Mouse (Mus musculus) myocyte (in vitro differentiated cells): ENCODE measurements at regions not wholly inside any gene's neighbourhood (a gene's known extent, or its start where the extent isn't known, plus 50 kb on each side); places are given as distances from the start of the nearest gene placed in this dataset.

Experiments used
- H3K27me3 ChIP-seq: one replicate; pipeline ENCODE4 v1.6.1; 2011; ENCODE audit not compliant: control insufficient read depth, insufficient read depth, insufficient read length
- H3K36me3 ChIP-seq: one replicate; pipeline ENCODE4 v1.6.1; 2011; ENCODE audit not compliant: control insufficient read depth, insufficient read depth
- H3K4me2 ChIP-seq: one replicate; pipeline ENCODE4 v1.6.1; 2011; ENCODE audit warnings: low read depth, control low read depth
- H3K4me3 ChIP-seq: one replicate; pipeline ENCODE4 v1.5.1; 2011; ENCODE audit warnings: mild to moderate bottlenecking, control low read depth, moderate library complexity
- H3K79me2 ChIP-seq: one replicate; pipeline ENCODE4 v1.6.1; 2011; ENCODE audit not compliant: control insufficient read depth, insufficient read depth
- H3ac ChIP-seq: one replicate; pipeline ENCODE4 v1.6.1; 2011; ENCODE audit not compliant: control insufficient read depth, insufficient read length
- CEBPB ChIP-seq: IDR thresholded peaks from 2 replicates; pipeline ENCODE4 v1.6.1; 2011; ENCODE audit warnings: mild to moderate bottlenecking, moderate library complexity; ENCODE audit not compliant: poor library complexity, insufficient read depth, severe bottlenecking
- E2F4 ChIP-seq: IDR thresholded peaks from one replicate; pipeline ENCODE4 v1.6.1; 2011; ENCODE audit warnings: mild to moderate bottlenecking, control low read depth, moderate library complexity; ENCODE audit not compliant: insufficient read depth
- MAX ChIP-seq: IDR thresholded peaks from one replicate; pipeline ENCODE4 v1.6.1; 2011; ENCODE audit warnings: low read depth, mild to moderate bottlenecking, control low read depth
- MYOD1 ChIP-seq, 3 experiments: IDR thresholded peaks; one replicate each; pipeline ENCODE4 v1.6.1; 2011; ENCODE audit warnings: control low read depth in 2 of 3, low read depth in 2 of 3, mild to moderate bottlenecking in 2 of 3, moderate library complexity in 1 of 3; ENCODE audit not compliant: insufficient read length in 2 of 3, control insufficient read depth in 1 of 3
- MYOG ChIP-seq, 3 experiments: IDR thresholded peaks; one replicate each; pipeline ENCODE4 v1.6.1; 2011; ENCODE audit warnings: control low read depth in 2 of 3, low read depth in 2 of 3, mild to moderate bottlenecking in 2 of 3; ENCODE audit not compliant: insufficient read length in 2 of 3, control insufficient read depth in 1 of 3, insufficient read depth in 1 of 3
- POLR2A ChIP-seq: IDR thresholded peaks from one replicate; pipeline ENCODE4 v1.6.1; 2011; ENCODE audit warnings: low read depth, mild to moderate bottlenecking, control low read depth, moderate library complexity; ENCODE audit not compliant: insufficient read length
- POLR2AphosphoS2 ChIP-seq: IDR thresholded peaks from one replicate; pipeline ENCODE4 v1.6.1; 2011; ENCODE audit warnings: low read depth, control low read depth; ENCODE audit not compliant: insufficient read length
- REST ChIP-seq: IDR thresholded peaks from one replicate; pipeline ENCODE4 v1.6.1; 2011; ENCODE audit warnings: mild to moderate bottlenecking, control low read depth, moderate library complexity; ENCODE audit not compliant: insufficient read depth, insufficient read length
- SRF ChIP-seq: IDR thresholded peaks from one replicate; pipeline ENCODE4 v1.6.1; 2011; ENCODE audit warnings: low read depth; ENCODE audit not compliant: control insufficient read depth, insufficient read length
- TCF12 ChIP-seq: IDR thresholded peaks from one replicate; pipeline ENCODE4 v1.6.1; 2011; ENCODE audit warnings: mild to moderate bottlenecking, control low read depth; ENCODE audit not compliant: poor library complexity, insufficient read depth, severe bottlenecking
- TCF3 ChIP-seq: IDR thresholded peaks from one replicate; pipeline ENCODE4 v1.6.1; 2011; ENCODE audit warnings: low read depth, control low read depth; ENCODE audit not compliant: insufficient read length
- USF1 ChIP-seq: IDR thresholded peaks from one replicate; pipeline ENCODE4 v1.6.1; 2011; ENCODE audit warnings: low read depth, mild to moderate bottlenecking, control low read depth, moderate library complexity

GRCm38 (mm10) chr12:7464947-7465346, 512.5 kb upstream of the Apob start:
- H3K4me3 ChIP-seq: no peak overlapping the region
- no peak overlapping the region for H3ac ChIP-seq
- H3K79me2 ChIP-seq: no peaks in the 10 kb centered on the region
- H3K4me2 ChIP-seq: no peak overlapping the region
- H3K36me3 ChIP-seq: no peaks in the 10 kb centered on the region
- no peaks in the 10 kb centered on the region for H3K27me3 ChIP-seq
- TF ChIP-seq MAX (no peak), SRF (no peak), CEBPB (no peak), TCF12 (no peak), MYOG (IDR thresholded peaks at IDR 0.05; ENCODE audit: control insufficient read depth in 1 of 3, insufficient read depth in 1 of 3, insufficient read length in 2 of 3, low read depth in 2 of 3) (no peak), E2F4 (no peak), MYOD1 (IDR thresholded peaks at IDR 0.05; ENCODE audit: control insufficient read depth in 1 of 3, insufficient read length in 2 of 3, low read depth in 2 of 3) (no peak), USF1 (no peak), POLR2AphosphoS2 (no peak), REST (no peak), TCF3 (no peak)

- TF ChIP-seq TCF12 (no peak), TCF3 (no peak), E2F4 (no peak), USF1 (no peak), POLR2AphosphoS2 (no peak), POLR2A (no peak), MAX (no peak), CEBPB (no peak), MYOG (IDR thresholded peaks at IDR 0.05; ENCODE audit: control insufficient read depth in 1 of 3, insufficient read depth in 1 of 3, insufficient read length in 2 of 3, low read depth in 2 of 3) (no peak), MYOD1 (IDR thresholded peaks at IDR 0.05; ENCODE audit: control insufficient read depth in 1 of 3, insufficient read length in 2 of 3, low read depth in 2 of 3) (no peak), SRF (no peak)
- no peak overlapping the region for H3ac ChIP-seq
- no peaks in the 10 kb centered on the region for H3K36me3 ChIP-seq
- H3K4me2 ChIP-seq: no peak overlapping the region
- H3K79me2 ChIP-seq: no peaks in the 10 kb centered on the region
- H3K27me3 ChIP-seq: no peaks in the 10 kb centered on the region
- H3K4me3 ChIP-seq: no peak overlapping the region
These were observed 464.7 kb upstream of the Apob start for GRCm38 (mm10) chr12:7512579-7513248.

- H3K4me2 ChIP-seq: no peak overlapping the region
- H3K27me3 ChIP-seq: no peaks in the 10 kb centered on the region
- TF ChIP-seq MYOD1 (IDR thresholded peaks at IDR 0.05; ENCODE audit: control insufficient read depth in 1 of 3, insufficient read length in 2 of 3, low read depth in 2 of 3): no peak
- no peak for TF ChIP-seq POLR2A
- no peak for TF ChIP-seq TCF12
- no peak for TF ChIP-seq SRF
- TF ChIP-seq POLR2AphosphoS2: no peak
- TF ChIP-seq REST: no peak
- TF ChIP-seq TCF3: no peak
- no peak for TF ChIP-seq CEBPB
- no peaks in the 10 kb centered on the region for H3K79me2 ChIP-seq
- H3K36me3 ChIP-seq: no peaks in the 10 kb centered on the region
- H3K4me3 ChIP-seq: no peak overlapping the region
- no peak overlapping the region for H3ac ChIP-seq
These were observed 440.1 kb upstream of the Apob start for GRCm38 (mm10) chr12:7537389-7537788.

GRCm38 (mm10) chr12:7543281-7543981, 434.0 kb upstream of the Apob start:
- Histone ChIP-seq H3K4me3 (no peak overlapping the region), H3K79me2 (no peaks in the 10 kb centered on the region), H3K4me2 (no peak overlapping the region), H3K36me3 (no peaks in the 10 kb centered on the region), H3ac (no peak overlapping the region), H3K27me3 (no peaks in the 10 kb centered on the region)
- TF ChIP-seq TCF12 (no peak), CEBPB (no peak), MYOD1 (IDR thresholded peaks at IDR 0.05; ENCODE audit: control insufficient read depth in 1 of 3, insufficient read length in 2 of 3, low read depth in 2 of 3) (no peak), REST (no peak), MYOG (IDR thresholded peaks at IDR 0.05; ENCODE audit: control insufficient read depth in 1 of 3, insufficient read depth in 1 of 3, insufficient read length in 2 of 3, low read depth in 2 of 3) (no peak), SRF (no peak), MAX (no peak), USF1 (no peak), POLR2AphosphoS2 (no peak), POLR2A (no peak), E2F4 (no peak), TCF3 (no peak)
